Mouse (Mus musculus) heart, adult 9 months (tissue): ENCODE measurements around the gene Olfr164.

ENCODE experiments used
- DNase-seq, 2 experiments: peaks; one replicate each; pipeline ENCODE4 v3.0.0; 2022; ENCODE audit warnings: low spot score in 2 of 2

The Olfr164 gene

GRCm38 (mm10) chr16:19313964-19314363 lies at the start of gene Olfr164:
Olfr164 (minus strand) TSS chr16:19314064.
- no peak for DNase-seq

GRCm38 (mm10) chr16:19349111-19349510 lies 35.2 kb upstream of the Olfr164 start:
- no peak for DNase-seq

GRCm38 (mm10) chr16:19263235-19263634 lies 50.6 kb downstream of the Olfr164 start:
- no peak for DNase-seq

- DNase-seq = no peak
Measured at GRCm38 (mm10) chr16:19260780-19261179, 53.1 kb downstream of the Olfr164 start.

- no peak for DNase-seq
Measured at GRCm38 (mm10) chr16:19245835-19246234, 68.0 kb downstream of the Olfr164 start.

- no peak for DNase-seq
Measured at GRCm38 (mm10) chr16:19241539-19242025, 72.3 kb downstream of the Olfr164 start.

GRCm38 (mm10) chr16:19240792-19241538 lies 72.9 kb downstream of the Olfr164 start:
- no peak for DNase-seq

GRCm38 (mm10) chr16:19236719-19237118 lies 77.1 kb downstream of the Olfr164 start:
- DNase-seq = no peak
